Mouse (Mus musculus) thymus, postnatal 10 days (tissue): ENCODE results near the gene Nfib.

Experiments used
- DNase-seq, 2 experiments: peaks; one replicate each; pipeline ENCODE4 v3.0.0; 2021; ENCODE audit warnings: low spot score in 2 of 2

Nfib gene

GRCm38 (mm10) chr4:82248031-82248430, 457.5 kb downstream of the Nfib start:
- DNase-seq = no peak

GRCm38 (mm10) chr4:82246290-82246689, 459.3 kb downstream of the Nfib start:
- no peak for DNase-seq
